Mouse (Mus musculus): Measurements from ENCODE around the gene Casz1. TPM values are rescaled to one million over a fixed set of nuclear protein-coding genes. Genes with fewer than 3 reads are reported as not detected.

Gene Casz1
- total RNA-seq, 2 experiments from 2014 or later: 3.1 to 6.3 TPM

GRCm38 (mm10) chr4:148925589-148926359 is 121.5 kb downstream of the Casz1 start:
- ATAC-seq (replicated peaks; ENCODE audit: poor library complexity, severe bottlenecking): no peak

- ATAC-seq (replicated peaks; ENCODE audit: poor library complexity, severe bottlenecking): no peak
Measured at GRCm38 (mm10) chr4:148926459-148926858, 122.2 kb downstream of the Casz1 start.

- ATAC-seq (replicated peaks; ENCODE audit: poor library complexity, severe bottlenecking): peak; percentile 30; the same call in 1 of the 2 replicates
Measured at GRCm38 (mm10) chr4:148928316-148928715, 124.1 kb downstream of the Casz1 start.

- ATAC-seq (replicated peaks; ENCODE audit: poor library complexity, severe bottlenecking): no peak
Measured at GRCm38 (mm10) chr4:148928876-148929275, 124.6 kb downstream of the Casz1 start.

GRCm38 (mm10) chr4:148930721-148931229 is 126.5 kb downstream of the Casz1 start:
- no peak for ATAC-seq (replicated peaks; ENCODE audit: poor library complexity, severe bottlenecking)

- no peak for ATAC-seq (replicated peaks; ENCODE audit: poor library complexity, severe bottlenecking)
Measured at GRCm38 (mm10) chr4:148933109-148933508, 128.9 kb downstream of the Casz1 start.

- no peak for ATAC-seq (replicated peaks; ENCODE audit: poor library complexity, severe bottlenecking)
Measured at GRCm38 (mm10) chr4:148935211-148935610, 131.0 kb downstream of the Casz1 start.

GRCm38 (mm10) chr4:148936111-148936510 is 131.9 kb downstream of the Casz1 start:
- ATAC-seq (replicated peaks; ENCODE audit: poor library complexity, severe bottlenecking): no peak

GRCm38 (mm10) chr4:148936727-148937126 is 132.5 kb downstream of the Casz1 start:
- no peak for ATAC-seq (replicated peaks; ENCODE audit: poor library complexity, severe bottlenecking)

GRCm38 (mm10) chr4:148938546-148938945 is 134.3 kb downstream of the Casz1 start:
- ATAC-seq (replicated peaks; ENCODE audit: poor library complexity, severe bottlenecking): no peak

GRCm38 (mm10) chr4:148940674-148941211 is 136.5 kb downstream of the Casz1 start:
- peak; percentile 84 for ATAC-seq (replicated peaks; ENCODE audit: poor library complexity, severe bottlenecking)

- ATAC-seq (replicated peaks; ENCODE audit: poor library complexity, severe bottlenecking): peak; percentile 10
Measured at GRCm38 (mm10) chr4:148941321-148941720, 137.1 kb downstream of the Casz1 start.

GRCm38 (mm10) chr4:148943099-148943498 is 138.9 kb downstream of the Casz1 start:
- no peak for ATAC-seq (replicated peaks; ENCODE audit: poor library complexity, severe bottlenecking)

- no peak for ATAC-seq (replicated peaks; ENCODE audit: poor library complexity, severe bottlenecking)
Measured at GRCm38 (mm10) chr4:148945476-148945881, 141.2 kb downstream of the Casz1 start.

GRCm38 (mm10) chr4:148946071-148946470 is 141.8 kb downstream of the Casz1 start:
- no peak for ATAC-seq (replicated peaks; ENCODE audit: poor library complexity, severe bottlenecking)

- ATAC-seq (replicated peaks; ENCODE audit: poor library complexity, severe bottlenecking): no peak
Measured at GRCm38 (mm10) chr4:148947833-148948388, 143.7 kb downstream of the Casz1 start.

GRCm38 (mm10) chr4:148950487-148950886 is 146.3 kb downstream of the Casz1 start:
- ATAC-seq (replicated peaks; ENCODE audit: poor library complexity, severe bottlenecking): no peak

- ATAC-seq (replicated peaks; ENCODE audit: poor library complexity, severe bottlenecking): no peak
Measured at GRCm38 (mm10) chr4:148950932-148951650, 146.9 kb downstream of the Casz1 start.

GRCm38 (mm10) chr4:148951821-148952291 is 147.6 kb downstream of the Casz1 start:
- ATAC-seq (replicated peaks; ENCODE audit: poor library complexity, severe bottlenecking): no peak

GRCm38 (mm10) chr4:148952328-148953222 is 148.3 kb downstream of the Casz1 start:
- no peak for ATAC-seq (replicated peaks; ENCODE audit: poor library complexity, severe bottlenecking)
